23 mouse cellular contexts compared by ENCODE assay signal in the genomic region with DNA sequence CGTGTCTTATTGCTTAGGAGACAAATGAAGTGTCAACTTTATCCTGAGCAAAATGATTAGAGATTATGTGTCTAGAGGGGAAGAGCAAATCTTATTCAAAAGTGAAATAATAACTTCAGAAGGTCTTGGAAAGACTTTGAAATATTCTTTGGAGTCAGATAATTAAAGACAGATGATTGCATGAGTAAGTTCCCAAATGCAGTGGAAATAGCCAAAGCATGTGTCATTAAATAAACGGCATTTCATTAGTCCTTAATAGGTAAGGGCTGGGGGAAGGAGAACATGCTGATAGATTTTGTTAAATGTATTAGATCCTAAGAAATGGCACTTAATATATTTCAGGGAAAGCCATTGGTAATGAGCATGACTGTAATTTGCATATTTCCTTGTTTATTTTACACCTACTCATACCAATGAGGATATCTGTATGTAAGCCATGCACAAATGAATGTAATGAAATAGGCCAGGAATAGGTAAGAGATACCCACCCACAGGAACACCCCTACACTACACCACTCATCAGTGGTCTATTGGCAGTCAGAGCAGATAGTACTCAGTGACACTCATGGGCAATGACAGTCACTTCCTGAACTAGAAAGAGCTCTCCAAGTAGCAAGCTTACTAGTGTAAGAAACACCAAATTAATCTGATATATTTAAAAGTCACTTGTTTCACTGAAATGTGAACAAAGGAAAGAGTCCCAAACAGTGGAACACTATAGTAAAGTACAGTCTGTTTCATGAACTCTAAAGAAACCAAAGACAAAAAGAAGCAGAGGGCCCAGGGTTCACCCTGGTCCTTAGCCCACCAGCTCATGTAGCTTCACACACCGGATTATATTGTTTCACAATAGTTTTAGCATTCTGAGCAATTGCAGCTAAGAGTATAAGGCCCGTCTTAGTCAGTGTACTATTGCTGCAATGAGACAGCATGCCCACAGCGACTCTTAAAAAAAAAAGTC.
A peak's percentile ranks its signal among the peaks of the same experiment; 100 is the strongest.
DNase-seq lines count a peak whose midpoint lies in the region; ATAC-seq and TF ChIP-seq lines count a peak whose summit lies in the region.
"Had no signal": no experiment of that assay in that cellular context is flagged by ENCODE, and none has a peak within 500 bp of the region (broad histone marks: within the 10 kb centered on the region; RNA-seq: fewer than 3 reads in every experiment).

No protein-coding gene starts in this region.

- 67% methylated on average over 5 of the region's 5 CpGs for WGBS in lung, embryonic 16.5 days

- no peak overlapping the region for H3K9ac ChIP-seq in lung, embryonic 16.5 days (ENCODE audit: low read length)
- H3K9ac ChIP-seq: forebrain, embryonic 12.5 days; forebrain, embryonic 15.5 days; heart, embryonic 13.5 days; hindbrain, embryonic 14.5 days had no signal

- ATAC-seq in lung, embryonic 16.5 days (ENCODE audit: low read depth): peak; percentile 85
- ATAC-seq: forebrain, embryonic 15.5 days; hindbrain, postnatal 0 days; inflammation-experienced regulatory T-cells, adult 6 months had no signal

- H3K27me3 ChIP-seq in lung, embryonic 16.5 days (ENCODE audit: control insufficient read depth, insufficient read depth, low read depth, low read length): no peaks in the 10 kb centered on the region
- H3K27me3 ChIP-seq: forebrain, embryonic 12.5 days; forebrain, embryonic 15.5 days had no signal

- H3K27ac ChIP-seq in lung, embryonic 16.5 days (ENCODE audit: low read length): peak overlapping the region; percentile 68
- H3K27ac ChIP-seq in embryonic fibroblast, embryonic 13.5 days (ENCODE audit: insufficient read depth, low read length): peak overlapping the region; percentile 96
- H3K27ac ChIP-seq: forebrain, embryonic 12.5 days; forebrain, embryonic 15.5 days; heart, adult 2 months; heart, embryonic 10.5 days; heart, embryonic 13.5 days; hindbrain, embryonic 14.5 days; hindbrain, postnatal 0 days had no signal

- no peak for TF ChIP-seq POLR2A in embryonic fibroblast, embryonic 13.5 days (IDR thresholded peaks at IDR 0.05; ENCODE audit: low read depth, low read length)

- no peaks in the 10 kb centered on the region for H3K4me1 ChIP-seq in lung, embryonic 16.5 days (replicated peaks; ENCODE audit: control insufficient read depth, insufficient read depth, low read length)
- H3K4me1 ChIP-seq in embryonic fibroblast, embryonic 13.5 days (ENCODE audit: control insufficient read depth, insufficient read depth, low read length): peaks cover 2% of the 10 kb centered on the region
- H3K4me1 ChIP-seq: forebrain, embryonic 12.5 days; heart, embryonic 10.5 days; heart, embryonic 13.5 days had no signal

- no peak for TF ChIP-seq CTCF in embryonic fibroblast, embryonic 13.5 days (IDR thresholded peaks at IDR 0.05; ENCODE audit: borderline replicate concordance, insufficient read depth, low read length)

- H3K36me3 ChIP-seq in lung, embryonic 16.5 days (ENCODE audit: control insufficient read depth, insufficient read depth, low read length): no peaks in the 10 kb centered on the region
- H3K36me3 ChIP-seq: forebrain, embryonic 12.5 days; forebrain, embryonic 15.5 days; heart, embryonic 10.5 days; heart, embryonic 13.5 days had no signal

- H3K4me2 ChIP-seq in lung, embryonic 16.5 days (ENCODE audit: low read depth, low read length): no peak overlapping the region
- H3K4me2 ChIP-seq: forebrain, embryonic 12.5 days; forebrain, embryonic 15.5 days; heart, embryonic 13.5 days; hindbrain, embryonic 14.5 days had no signal

- no peak overlapping the region for H3K4me3 ChIP-seq in lung, embryonic 16.5 days (ENCODE audit: low read length)
- H3K4me3 ChIP-seq in embryonic fibroblast, embryonic 13.5 days (ENCODE audit: insufficient read depth, low read length): no peak overlapping the region
- H3K4me3 ChIP-seq: forebrain, embryonic 12.5 days; forebrain, embryonic 15.5 days; heart, adult 2 months; heart, embryonic 10.5 days; heart, embryonic 13.5 days had no signal

- H3K9me3 ChIP-seq in lung, embryonic 16.5 days (ENCODE audit: control insufficient read depth, low read length): no peaks in the 10 kb centered on the region
- H3K9me3 ChIP-seq: forebrain, embryonic 12.5 days; forebrain, embryonic 15.5 days; heart, embryonic 10.5 days; heart, embryonic 13.5 days had no signal

- DNase-seq in lung, postnatal 14 days: no peak
- peak; percentile 80 for DNase-seq in Muller cell, postnatal 12 days (ENCODE audit: inconsistent ontology term)
- no peak for DNase-seq in cerebellum, adult 9-10 months
- no peak for DNase-seq in right cerebral cortex, postnatal 36 days (ENCODE audit: low spot score in 2 of 2)
- DNase-seq: adrenal gland, adult 2 months; adrenal gland, postnatal 14 days; cerebellum, adult 11 months; cerebellum, adult 2 months; cerebellum, postnatal 10 days; gastrocnemius, postnatal 10 days; gastrocnemius, postnatal 36 days; heart, adult 2 months; heart, postnatal 14 days; heart, postnatal 4 days had no signal
